Mouse (Mus musculus): Measurements from ENCODE around the gene Itpr3. TPM values are rescaled to one million over a fixed set of nuclear protein-coding genes. Genes with fewer than 3 reads are reported as not detected.

The Itpr3 gene
- total RNA-seq, 2 experiments from 2014 or later = 3.6 to 6.2 TPM

GRCm38 (mm10) chr17:27069071-27069470 is 12.0 kb downstream of the Itpr3 start:
- ATAC-seq (replicated peaks; ENCODE audit: poor library complexity) = no peak

- no peak for ATAC-seq (replicated peaks; ENCODE audit: poor library complexity)
Measured at GRCm38 (mm10) chr17:27070913-27071312, 13.8 kb downstream of the Itpr3 start.

GRCm38 (mm10) chr17:27071630-27072029 is 14.5 kb downstream of the Itpr3 start:
- peak; percentile 68; the same call in 1 of the 2 replicates for ATAC-seq (replicated peaks; ENCODE audit: poor library complexity)

GRCm38 (mm10) chr17:27072363-27072762 is 15.3 kb downstream of the Itpr3 start:
- ATAC-seq (replicated peaks; ENCODE audit: poor library complexity) = no peak

DNA sequence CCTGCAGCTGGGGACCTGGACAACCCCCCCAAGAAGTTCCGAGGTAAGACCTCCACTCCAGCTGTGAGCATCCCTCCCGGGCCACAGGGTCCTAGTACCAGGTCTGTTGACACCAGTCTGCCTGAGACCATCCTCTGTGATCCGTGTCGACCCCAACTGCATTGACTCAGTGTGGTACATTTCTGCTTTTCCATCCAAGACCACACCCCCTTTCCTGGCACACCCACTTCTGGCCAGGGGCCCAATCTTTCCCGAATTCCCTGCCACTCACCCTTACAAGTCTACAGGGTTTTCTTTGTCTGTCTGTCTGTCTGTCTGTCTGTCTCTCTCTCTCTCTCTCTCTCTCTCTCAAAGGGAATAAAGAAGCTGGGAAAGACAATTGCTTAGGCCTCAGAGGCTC is 16.0 kb downstream of the Itpr3 start:
- ATAC-seq (replicated peaks; ENCODE audit: poor library complexity) = no peak

DNA sequence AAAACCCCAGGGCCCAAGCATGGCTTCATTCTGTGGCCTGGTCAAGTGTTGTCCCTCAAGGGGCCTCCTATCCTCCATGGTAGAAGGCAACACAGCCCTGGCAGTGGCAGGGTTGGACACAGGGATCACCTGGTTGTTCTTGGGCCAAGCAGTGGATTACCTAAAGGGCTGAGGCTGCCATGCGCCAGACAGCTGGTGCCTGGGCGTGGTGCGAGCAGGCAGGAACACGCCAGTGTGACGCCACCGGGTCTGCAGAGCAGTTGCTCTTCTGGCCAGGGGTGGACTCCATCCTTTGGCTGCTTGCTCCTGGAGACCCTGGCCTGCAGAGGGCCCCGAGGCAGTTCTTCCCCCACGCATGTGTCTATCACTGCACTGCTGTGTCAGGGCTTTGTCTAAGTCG is 16.7 kb downstream of the Itpr3 start:
- no peak for ATAC-seq (replicated peaks; ENCODE audit: poor library complexity)

GRCm38 (mm10) chr17:27074236-27074635 is 17.1 kb downstream of the Itpr3 start:
- peak; percentile 58 for ATAC-seq (replicated peaks; ENCODE audit: poor library complexity)

DNA sequence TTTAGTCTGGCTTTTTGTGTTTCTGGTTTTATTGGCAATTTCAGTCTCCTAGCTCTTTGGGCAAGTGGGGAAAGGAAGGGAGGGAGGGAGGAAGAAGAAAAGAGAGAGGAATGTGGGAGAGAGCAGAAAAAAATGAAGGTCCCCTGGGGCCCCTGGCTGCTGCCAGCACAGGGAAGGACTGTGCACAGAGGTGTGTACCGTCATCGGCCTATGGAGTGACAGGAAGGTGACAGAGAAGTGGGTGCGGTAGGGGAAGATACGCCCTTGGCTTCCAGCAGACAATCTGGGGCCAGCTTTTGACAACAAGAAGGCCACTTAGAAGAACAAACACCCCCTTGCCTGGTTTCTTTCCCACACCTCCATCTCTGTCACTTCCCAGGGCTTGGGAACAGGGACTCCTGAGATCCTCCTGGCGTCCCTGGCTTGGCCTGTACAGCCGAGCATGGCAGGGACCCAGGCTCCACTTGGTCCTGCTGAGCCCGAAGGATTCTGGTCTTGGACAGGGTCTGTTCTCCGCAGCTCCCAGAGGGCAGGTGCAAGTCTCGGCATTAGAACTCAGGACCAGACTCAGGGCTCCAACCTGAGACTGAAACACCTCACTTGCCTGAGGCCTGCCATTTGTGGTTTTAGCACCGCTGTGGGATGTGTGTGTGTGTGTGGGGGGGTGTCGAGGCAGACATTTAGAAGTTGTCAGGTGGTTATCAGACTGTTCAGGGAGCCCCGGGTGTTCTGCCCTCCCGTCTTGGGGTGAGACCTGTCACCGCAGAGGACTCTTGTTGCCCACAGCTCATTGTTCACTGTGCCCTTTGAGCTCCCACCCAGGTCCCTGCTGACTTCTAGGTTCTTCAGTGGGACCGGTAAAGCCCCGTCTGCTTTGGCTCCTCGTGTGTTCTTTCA is 18.0 kb downstream of the Itpr3 start:
- no peak for ATAC-seq (replicated peaks; ENCODE audit: poor library complexity)

DNA sequence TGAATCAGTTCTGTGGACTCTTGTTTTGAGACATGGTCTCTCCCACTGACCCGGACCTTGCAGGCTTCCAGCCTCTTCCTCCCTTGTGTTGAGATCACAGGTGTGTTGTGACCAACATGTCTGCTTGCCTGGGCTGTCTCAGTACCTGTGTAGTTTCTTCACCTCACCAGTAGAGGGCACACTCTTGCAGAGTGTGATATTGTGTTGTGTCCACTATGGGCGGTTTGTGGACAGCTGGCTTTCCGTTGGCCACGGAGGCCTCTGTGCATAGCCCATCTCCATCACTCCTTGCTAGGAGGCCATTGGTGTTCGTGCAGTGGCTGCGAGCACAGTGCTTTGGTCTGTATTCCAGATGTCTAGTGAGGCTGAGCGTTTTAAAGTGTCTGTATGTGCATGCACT is 20.0 kb downstream of the Itpr3 start:
- ATAC-seq (replicated peaks; ENCODE audit: poor library complexity) = no peak

GRCm38 (mm10) chr17:27077920-27078319 is 20.8 kb downstream of the Itpr3 start:
- ATAC-seq (replicated peaks; ENCODE audit: poor library complexity) = peak; percentile 35; the same call in 1 of the 2 replicates

DNA sequence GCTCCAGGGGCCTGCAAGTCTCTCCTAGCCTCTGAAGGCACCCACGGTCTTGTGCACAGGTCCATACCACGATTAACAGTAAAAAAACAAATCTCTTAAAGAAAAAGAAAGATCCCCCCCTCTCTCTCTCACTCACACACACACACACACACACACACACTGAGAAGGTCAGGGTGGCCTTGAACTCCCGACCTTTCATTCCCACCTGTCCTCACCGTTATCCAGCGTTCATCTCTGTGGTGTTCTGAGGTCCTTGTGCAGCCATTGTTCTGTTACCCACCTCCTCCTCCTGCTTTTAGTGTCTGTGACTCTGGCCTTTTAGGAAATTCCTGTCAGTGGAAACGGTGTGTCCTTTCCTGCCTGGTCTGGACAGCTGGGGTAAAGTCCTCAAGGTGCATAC is 21.4 kb downstream of the Itpr3 start:
- no peak for ATAC-seq (replicated peaks; ENCODE audit: poor library complexity)

DNA sequence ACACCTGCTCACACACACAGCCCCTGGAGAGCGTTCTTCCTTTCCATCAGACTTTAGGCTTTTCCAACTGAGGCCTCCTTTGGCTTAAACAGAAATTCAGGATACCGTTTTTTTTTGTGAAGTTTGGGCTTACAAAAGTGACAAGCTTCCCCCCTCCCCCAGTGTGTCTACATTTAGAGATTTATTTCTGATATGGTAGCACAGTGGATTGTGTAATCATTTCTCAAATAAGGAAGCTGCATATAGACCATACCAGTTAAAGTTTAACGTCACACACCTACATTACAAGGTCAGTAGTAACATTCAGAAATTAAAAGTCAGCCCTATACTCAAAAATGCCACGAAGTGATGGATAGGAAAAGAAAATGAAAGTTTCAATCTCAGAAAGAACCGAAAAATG is 24.8 kb downstream of the Itpr3 start:
- 0 out of 2 replicates have a peak, but pooled peaks have one; percentile 30 for ATAC-seq (replicated peaks; ENCODE audit: poor library complexity)

DNA sequence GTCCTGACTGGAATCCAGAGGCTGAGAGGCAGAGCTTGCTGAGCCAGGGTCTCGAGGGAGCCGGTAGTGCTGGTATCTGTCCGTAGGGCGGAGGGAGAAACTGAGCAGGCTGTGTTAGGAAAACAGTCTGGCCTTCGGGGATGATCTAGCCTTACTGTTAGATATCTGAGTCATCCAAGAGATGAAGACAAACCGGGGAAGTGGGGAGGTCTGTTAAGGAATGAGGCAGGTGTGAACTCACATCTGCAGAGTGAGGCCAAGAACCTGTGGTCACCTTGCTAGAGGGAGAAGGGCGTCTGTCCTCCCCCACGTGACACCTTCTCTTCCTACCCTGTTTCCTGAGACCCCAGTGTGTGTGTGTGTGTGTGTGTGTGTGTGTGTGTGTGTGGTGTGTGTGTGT is 25.7 kb downstream of the Itpr3 start:
- no peak for ATAC-seq (replicated peaks; ENCODE audit: poor library complexity)

- peak; percentile 63 for ATAC-seq (replicated peaks; ENCODE audit: poor library complexity)
Measured at GRCm38 (mm10) chr17:27083601-27084000, 26.5 kb downstream of the Itpr3 start.

- peak; percentile 40; the same call in 1 of the 2 replicates for ATAC-seq (replicated peaks; ENCODE audit: poor library complexity)
Measured at GRCm38 (mm10) chr17:27085676-27086075, 28.6 kb downstream of the Itpr3 start.

DNA sequence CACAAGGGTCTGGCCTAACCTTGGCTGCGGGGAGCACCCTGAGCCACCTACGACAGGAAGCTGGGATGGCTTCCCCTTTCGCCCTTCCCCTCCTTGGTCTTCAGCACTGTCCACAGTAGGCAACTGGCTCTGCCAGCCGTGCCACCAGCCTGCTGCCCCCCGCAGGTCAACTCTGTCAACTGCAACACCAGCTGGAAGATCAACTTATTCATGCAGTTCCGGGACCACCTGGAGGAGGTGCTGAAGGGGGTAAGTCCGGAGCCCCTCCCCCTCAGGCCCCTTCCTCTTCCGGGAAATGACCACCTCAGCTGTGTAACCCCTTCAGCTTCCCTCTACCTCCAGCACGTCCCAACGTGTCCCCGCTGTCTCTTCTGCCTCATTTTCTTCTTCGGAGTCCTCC is 30.3 kb downstream of the Itpr3 start:
- ATAC-seq (replicated peaks; ENCODE audit: poor library complexity) = peak; percentile 77

- ATAC-seq (replicated peaks; ENCODE audit: poor library complexity) = no peak
Measured at GRCm38 (mm10) chr17:27090068-27090467, 33.0 kb downstream of the Itpr3 start.

DNA sequence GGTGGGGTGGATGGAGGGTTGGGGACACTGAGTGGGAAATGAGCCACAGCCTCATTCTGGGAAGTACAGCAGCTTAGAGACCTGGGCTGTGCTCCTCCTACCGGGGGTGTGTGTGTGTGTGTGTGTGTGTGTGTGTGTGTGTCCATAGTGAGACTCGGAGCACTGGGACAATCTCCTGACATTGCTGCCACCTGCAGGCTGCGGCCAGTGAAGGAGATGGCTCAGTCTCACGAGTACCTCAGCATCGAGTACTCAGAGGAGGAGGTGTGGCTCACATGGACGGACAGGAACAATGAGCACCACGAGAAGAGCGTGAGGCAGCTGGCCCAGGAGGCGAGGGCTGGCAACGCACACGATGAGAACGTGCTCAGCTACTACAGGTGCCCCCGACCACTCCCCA is 38.6 kb downstream of the Itpr3 start:
- ATAC-seq (replicated peaks; ENCODE audit: poor library complexity) = no peak

GRCm38 (mm10) chr17:27101675-27102074 is 44.6 kb downstream of the Itpr3 start:
- no peak for ATAC-seq (replicated peaks; ENCODE audit: poor library complexity)

- ATAC-seq (replicated peaks; ENCODE audit: poor library complexity) = peak; percentile 51
Measured at GRCm38 (mm10) chr17:27105698-27106470, 48.8 kb downstream of the Itpr3 start.

DNA sequence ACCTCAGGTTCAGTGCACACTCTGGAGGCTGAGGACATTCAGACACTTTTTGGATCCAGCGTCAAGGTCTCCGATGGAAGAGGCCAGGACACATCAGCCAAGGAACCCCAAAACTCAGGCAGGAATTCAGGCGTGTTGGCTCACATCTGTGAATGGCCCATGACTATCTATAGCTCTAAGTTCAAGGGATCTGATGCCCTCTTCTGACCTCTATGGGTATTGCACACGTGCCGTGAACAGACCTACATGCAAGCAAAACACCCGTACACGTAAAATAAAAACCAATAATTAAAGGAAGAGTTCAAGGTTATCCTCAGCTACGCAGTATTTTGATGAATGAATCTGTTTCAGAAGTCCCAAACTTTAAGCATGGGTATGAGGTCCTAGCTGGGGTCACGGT is 49.6 kb downstream of the Itpr3 start:
- peak; percentile 67 for ATAC-seq (replicated peaks; ENCODE audit: poor library complexity)

GRCm38 (mm10) chr17:27107936-27108335 is 50.8 kb downstream of the Itpr3 start:
- ATAC-seq (replicated peaks; ENCODE audit: poor library complexity) = no peak

Measured in megakaryocyte progenitor cell, adult 5-6 weeks (primary cell).